Mouse (Mus musculus): Measurements from ENCODE around the gene Ubc. TPM values are rescaled to one million over a fixed set of nuclear protein-coding genes. Genes with fewer than 3 reads are reported as not detected.

The Ubc gene
- polyA plus RNA-seq, 1 experiment from 2014 or later: 431 TPM

DNA sequence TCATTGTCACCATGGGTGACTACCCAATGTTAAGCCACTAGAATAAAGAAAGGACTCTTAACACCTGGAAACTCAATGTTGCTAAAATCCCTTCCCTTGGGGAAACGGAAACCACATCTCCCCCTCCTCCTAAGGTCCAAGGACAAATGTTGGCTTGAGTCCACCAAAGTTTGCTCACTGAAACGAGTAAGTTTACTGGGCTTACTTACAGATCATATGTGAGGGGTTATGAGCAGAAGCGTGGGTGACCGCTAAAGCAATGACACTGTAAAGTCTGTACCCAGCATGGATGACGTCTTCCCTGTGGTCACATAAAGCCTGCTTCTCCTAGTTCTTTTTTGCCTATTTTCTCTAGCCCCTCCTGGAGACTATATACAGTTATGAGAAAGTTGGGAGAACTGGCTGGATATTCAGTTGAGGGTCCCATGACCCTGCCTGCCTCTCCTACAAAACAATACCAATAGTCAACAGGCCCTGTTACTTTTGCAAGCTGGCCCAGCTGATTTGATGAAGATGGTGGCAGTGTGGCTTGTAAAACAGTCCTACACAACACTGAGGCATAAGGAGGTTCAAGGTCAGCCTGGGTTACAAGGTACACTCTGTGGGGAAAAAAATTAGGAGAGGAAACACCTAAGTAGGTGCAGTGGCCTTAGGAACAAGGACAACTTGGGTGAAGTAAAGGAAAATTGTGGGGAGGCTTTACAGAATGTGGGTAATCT lies 7.9 kb downstream of the Ubc start:
- H3K79me2 ChIP-seq (ENCODE audit: inconsistent target): peaks cover 20% of the 10 kb centered on the region
- 72% methylated on average over 5 of the region's 5 CpGs for WGBS (ENCODE audit: missing documents)

DNA sequence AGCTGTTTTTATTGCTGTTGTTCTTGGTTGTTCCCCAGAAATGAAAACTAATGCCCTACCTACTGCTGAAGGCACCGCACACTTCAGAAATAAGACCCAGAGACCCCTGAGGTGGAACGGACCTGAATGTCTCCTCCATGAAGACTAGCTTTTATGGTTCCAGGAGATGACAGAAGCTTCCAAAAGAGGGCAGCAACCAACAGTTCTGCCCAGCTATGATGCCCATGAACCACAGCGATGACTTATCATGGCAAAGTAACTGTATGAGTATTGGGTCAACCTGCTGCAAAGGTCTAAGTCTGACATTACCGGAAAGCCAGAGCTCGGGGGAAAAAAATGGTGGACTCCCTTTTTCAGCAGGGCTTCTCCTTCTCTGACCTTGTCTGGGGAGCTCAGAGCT lies 11.1 kb downstream of the Ubc start:
- 54% methylated on average over 5 of the region's 5 CpGs for WGBS (ENCODE audit: missing documents)
- Histone ChIP-seq H3K79me2 (ENCODE audit: inconsistent target) (no peaks in the 10 kb centered on the region), H3K36me3 (ENCODE audit: inconsistent target) (no peaks in the 10 kb centered on the region), H3K4me3 (ENCODE audit: inconsistent target) (no peak overlapping the region), H3K27ac (no peak overlapping the region)

More for the DNA sequence above, 7.9 kb downstream of the Ubc start:
- Histone ChIP-seq H3K4me3 (ENCODE audit: inconsistent target) (no peak overlapping the region), H3K27ac (no peak overlapping the region), H3K36me3 (ENCODE audit: inconsistent target) (peaks cover 7% of the 10 kb centered on the region)

DNA sequence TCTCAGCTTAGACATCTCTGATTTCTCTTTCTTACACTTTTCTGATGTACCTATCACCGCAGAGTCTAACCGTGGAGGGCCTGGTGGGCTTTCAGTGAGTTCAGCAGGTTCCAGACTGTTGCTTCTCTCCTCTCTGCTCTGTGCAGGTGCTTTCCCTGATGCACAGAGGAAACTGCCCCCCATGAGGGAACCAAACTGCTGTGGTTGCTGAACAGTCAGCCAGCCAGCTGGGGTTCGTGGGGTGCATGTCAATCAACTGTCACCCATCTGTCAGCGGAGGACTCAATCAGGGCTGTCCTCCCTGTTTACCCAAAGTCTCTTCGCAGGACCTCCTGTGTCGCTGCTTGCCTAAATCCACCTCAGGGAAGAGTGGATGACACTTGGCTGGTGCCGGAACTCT lies 12.8 kb downstream of the Ubc start:
- 84% methylated on average over 7 of the region's 7 CpGs for WGBS (ENCODE audit: missing documents)
- no peak overlapping the region for H3K27ac ChIP-seq

DNA sequence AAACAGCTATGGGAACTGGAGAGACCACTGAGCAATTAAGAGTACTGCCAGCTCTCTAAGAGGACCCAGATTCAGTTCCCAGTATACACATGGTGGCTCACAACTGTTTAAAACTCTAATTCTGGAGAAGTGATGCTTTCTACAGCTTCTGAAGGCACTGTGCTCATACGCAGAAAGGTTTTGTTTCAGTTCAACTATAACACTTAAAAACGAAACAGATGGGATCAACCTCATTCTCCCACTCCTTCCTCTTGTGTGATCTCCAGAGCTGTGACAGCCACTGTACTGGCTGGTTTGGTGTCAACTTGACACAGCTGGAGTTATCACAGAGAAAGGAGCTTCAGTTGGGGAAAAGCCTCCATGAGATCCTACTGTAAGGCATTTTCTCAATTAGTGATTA lies 14.1 kb downstream of the Ubc start:
- no peaks in the 10 kb centered on the region for H3K36me3 ChIP-seq (ENCODE audit: inconsistent target)
- H3K4me3 ChIP-seq (ENCODE audit: inconsistent target): no peak overlapping the region
- 44% methylated on average over 2 of the region's 2 CpGs for WGBS (ENCODE audit: missing documents)
- H3K27ac ChIP-seq: no peak overlapping the region
- H3K79me2 ChIP-seq (ENCODE audit: inconsistent target): no peaks in the 10 kb centered on the region

More for the DNA sequence above, 12.8 kb downstream of the Ubc start:
- no peak overlapping the region for H3K4me3 ChIP-seq (ENCODE audit: inconsistent target)
- no peaks in the 10 kb centered on the region for H3K79me2 ChIP-seq (ENCODE audit: inconsistent target)
- H3K36me3 ChIP-seq (ENCODE audit: inconsistent target): no peaks in the 10 kb centered on the region

DNA sequence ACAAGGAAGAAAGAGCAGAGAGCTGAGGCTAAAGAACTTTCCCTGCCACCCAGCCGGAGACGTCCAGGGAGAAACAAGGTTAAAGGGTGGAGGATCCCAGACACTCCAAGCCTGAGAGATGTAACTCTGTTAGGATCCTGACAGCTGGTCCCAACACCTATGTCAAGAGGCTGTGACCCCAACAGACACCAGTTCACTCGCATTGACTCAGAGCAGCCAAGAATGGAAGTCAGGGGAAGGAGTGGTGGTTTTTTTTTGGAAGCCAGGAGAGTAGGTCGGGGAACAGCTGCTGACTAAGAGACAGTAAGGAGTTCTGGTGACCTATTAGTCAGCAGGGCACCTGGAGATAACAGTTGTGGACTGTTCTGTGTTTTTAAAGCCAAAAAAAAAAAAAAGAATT lies 18.0 kb downstream of the Ubc start:
- H3K4me3 ChIP-seq (ENCODE audit: inconsistent target): no peak overlapping the region
- no peaks in the 10 kb centered on the region for H3K36me3 ChIP-seq (ENCODE audit: inconsistent target)
- H3K79me2 ChIP-seq (ENCODE audit: inconsistent target): no peaks in the 10 kb centered on the region
- 91% methylated on average over 4 of the region's 4 CpGs for WGBS (ENCODE audit: missing documents)
- H3K27ac ChIP-seq: no peak overlapping the region

DNA sequence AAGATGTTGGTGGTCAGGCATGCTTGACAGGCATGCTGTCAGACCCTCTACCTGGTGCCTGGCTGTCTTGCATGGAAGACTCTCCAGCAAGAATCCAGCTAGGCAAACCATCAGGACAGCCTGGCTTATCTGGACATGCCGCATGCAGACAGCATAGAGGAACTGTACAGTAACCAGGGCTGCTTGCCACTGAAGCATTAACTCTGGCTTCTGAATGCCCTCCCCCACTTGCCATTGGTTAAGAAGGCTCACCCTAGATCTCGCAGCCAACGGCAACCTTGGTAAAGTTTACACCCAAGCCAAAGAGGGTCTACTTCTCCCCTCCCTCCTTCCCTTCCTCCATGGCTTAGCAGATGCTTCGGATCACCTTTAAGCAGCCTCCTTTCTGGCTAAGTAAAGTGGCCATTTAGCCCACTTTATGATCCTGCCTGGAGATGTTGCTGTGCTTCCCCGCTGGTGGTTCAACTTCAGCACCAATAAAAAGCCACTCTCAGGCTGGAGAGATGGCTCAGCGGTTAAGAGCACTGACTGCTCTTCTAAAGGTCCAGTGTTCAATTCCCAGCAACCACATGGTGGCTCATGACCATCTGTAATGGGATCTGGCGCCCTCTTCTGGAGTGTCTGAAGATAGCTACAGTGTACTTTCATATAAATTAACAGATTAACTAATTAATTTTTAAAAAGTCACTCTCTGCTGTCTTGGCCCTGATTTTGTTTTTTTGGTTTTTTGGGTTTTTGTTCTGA lies 18.9 kb downstream of the Ubc start:
- H3K79me2 ChIP-seq (ENCODE audit: inconsistent target): no peaks in the 10 kb centered on the region
- 84% methylated on average over 7 of the region's 7 CpGs for WGBS (ENCODE audit: missing documents)
- no peak overlapping the region for H3K4me3 ChIP-seq (ENCODE audit: inconsistent target)
- H3K27ac ChIP-seq: no peak overlapping the region
- H3K36me3 ChIP-seq (ENCODE audit: inconsistent target): no peaks in the 10 kb centered on the region

DNA sequence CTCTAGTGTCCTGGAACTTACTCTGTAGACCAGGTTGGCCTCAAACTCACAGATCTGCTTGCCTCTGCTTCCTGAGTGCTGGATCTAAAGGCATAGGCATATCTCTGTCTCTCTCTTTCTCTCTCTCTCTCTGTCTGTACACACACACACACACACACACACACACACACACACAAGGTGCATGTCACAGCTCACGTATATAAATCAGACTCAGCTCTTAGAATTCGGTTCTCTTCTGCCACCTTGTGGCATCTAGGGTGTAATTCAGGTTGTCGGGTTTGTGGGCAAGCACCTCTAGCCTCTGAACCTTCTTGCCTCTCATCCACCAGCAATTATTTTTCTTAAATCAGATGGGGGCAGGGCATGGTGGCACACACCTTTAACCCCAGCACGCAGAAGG lies 21.4 kb downstream of the Ubc start:
- H3K27ac ChIP-seq: no peak overlapping the region
- no peaks in the 10 kb centered on the region for H3K79me2 ChIP-seq (ENCODE audit: inconsistent target)
- WGBS (ENCODE audit: missing documents): 0% methylated on average over 4 of the region's 4 CpGs
- H3K4me3 ChIP-seq (ENCODE audit: inconsistent target): no peak overlapping the region
- H3K36me3 ChIP-seq (ENCODE audit: inconsistent target): no peaks in the 10 kb centered on the region

DNA sequence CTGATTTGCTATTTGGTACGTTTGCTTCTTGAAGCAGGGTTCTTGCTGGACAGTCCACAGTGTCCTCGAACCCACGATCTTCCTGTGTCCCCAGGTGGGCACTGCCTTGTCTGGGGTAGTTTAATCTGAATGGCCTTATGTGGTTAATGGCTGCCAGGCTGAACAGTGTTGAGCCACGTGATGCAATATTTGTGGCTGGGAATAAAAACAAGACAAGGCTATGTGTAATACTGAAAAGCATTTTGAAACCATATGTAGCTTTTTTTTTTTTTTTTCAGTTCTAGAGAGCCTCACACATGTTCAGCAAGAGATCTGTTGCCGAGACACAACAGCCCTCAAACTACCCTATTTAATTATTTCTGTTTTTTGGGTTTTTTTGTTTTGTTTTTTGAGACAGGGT lies 21.8 kb downstream of the Ubc start:
- H3K27ac ChIP-seq: no peak overlapping the region
- no peak overlapping the region for H3K4me3 ChIP-seq (ENCODE audit: inconsistent target)
- WGBS (ENCODE audit: missing documents): 39% methylated on average over 5 of the region's 5 CpGs
- no peaks in the 10 kb centered on the region for H3K79me2 ChIP-seq (ENCODE audit: inconsistent target)
- no peaks in the 10 kb centered on the region for H3K36me3 ChIP-seq (ENCODE audit: inconsistent target)

DNA sequence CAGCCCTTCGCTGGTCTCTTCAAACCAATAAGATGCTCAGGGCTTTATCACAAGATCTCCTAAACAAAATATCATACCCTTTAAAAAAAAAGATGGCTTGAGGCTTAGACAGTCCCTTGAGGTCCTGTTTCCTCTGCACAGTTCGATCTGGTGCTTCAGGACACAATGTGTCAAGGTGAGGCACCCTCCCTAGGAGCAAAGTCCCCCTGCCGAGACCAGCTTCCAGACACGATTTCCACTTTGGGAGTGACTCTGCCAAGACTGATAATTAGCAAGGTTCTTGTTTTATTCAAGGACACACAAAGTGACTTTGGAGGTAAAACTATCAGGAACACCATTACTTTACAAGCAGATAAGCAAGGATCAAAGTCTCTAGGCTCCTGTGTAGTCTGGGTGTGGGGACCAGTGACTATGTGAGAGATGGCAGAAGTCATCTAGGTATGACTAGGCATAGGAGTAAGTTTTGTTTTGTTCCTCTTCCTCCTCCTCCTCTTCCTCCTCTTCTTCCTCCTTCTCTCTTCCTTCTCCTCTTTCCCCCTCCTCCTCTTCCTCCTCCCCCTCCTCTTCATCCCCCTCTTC lies 25.1 kb downstream of the Ubc start:
- Histone ChIP-seq H3K4me3 (ENCODE audit: inconsistent target) (no peak overlapping the region), H3K79me2 (ENCODE audit: inconsistent target) (no peaks in the 10 kb centered on the region), H3K27ac (no peak overlapping the region), H3K36me3 (ENCODE audit: inconsistent target) (no peaks in the 10 kb centered on the region)
- WGBS (ENCODE audit: missing documents): 94% methylated on average over 4 of the region's 4 CpGs

DNA sequence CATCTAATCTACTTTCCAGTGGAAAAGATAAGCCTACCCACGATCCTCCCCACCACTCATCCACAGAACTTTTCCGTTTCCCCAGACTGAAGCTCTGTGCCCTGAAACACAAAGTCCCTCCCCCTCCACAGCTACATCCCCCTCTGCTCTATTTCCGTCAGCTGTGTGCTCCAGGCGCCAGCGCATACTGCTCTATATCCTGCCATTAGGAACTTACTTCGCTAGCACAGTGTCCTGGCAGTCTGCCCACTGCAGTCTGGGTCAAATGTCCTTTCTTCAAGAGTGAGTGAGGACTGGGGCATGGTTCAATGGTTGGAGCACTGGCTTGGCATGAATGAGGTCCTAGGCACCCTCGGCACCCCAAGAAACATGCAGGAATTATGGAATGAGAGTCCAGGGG lies 26.1 kb downstream of the Ubc start:
- Histone ChIP-seq H3K36me3 (ENCODE audit: inconsistent target) (no peaks in the 10 kb centered on the region), H3K79me2 (ENCODE audit: inconsistent target) (no peaks in the 10 kb centered on the region), H3K27ac (no peak overlapping the region), H3K4me3 (ENCODE audit: inconsistent target) (no peak overlapping the region)
- 67% methylated on average over 7 of the region's 7 CpGs for WGBS (ENCODE audit: missing documents)

DNA sequence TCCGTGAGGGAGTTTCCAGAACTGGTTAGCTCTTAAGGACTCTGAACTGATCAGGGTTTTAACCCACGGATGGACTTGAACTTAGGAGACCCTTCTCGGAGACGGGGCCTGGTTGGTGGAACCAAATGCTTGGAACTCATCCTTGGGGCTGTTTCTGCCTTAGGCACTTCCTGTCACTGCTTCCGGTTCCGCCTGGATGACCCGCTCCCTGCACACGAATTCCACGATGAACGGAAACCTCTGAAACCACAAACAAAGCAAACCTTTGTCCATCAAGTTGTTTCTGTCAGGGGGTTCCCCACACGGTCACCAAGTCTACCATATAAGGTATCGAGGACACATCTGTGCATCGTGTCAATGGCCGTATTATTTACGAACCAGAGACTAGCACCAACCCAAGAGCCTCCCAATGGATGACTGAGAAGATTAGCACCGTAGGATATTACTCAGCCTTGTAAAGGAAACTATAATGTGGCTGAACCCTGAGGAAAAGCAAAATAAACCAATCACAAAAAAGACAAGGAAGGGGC lies 29.0 kb downstream of the Ubc start:
- Histone ChIP-seq H3K36me3 (ENCODE audit: inconsistent target) (no peaks in the 10 kb centered on the region), H3K79me2 (ENCODE audit: inconsistent target) (no peaks in the 10 kb centered on the region), H3K4me3 (ENCODE audit: inconsistent target) (no peak overlapping the region), H3K27ac (no peak overlapping the region)
- WGBS (ENCODE audit: missing documents): 69% methylated on average over 16 of the region's 16 CpGs

DNA sequence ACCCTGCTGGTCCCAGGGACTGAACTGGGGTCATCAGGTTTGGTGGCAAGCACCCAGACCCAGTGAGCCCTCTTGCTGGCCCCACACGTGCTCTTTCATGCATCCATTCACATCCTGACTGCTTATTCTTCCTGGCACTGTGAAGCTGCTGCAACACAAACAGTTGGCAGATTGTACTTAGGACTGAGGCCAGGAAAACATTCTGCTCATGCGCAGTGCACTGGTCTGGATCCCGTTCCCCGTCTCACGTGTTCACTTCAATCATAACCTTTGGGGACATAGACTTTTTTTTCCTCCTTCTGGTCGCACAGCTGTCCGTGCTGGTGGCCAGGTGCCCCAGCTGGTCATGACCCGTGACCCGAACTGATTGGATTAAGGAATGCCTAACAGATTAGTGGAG lies 29.4 kb downstream of the Ubc start:
- no peak overlapping the region for H3K27ac ChIP-seq
- H3K36me3 ChIP-seq (ENCODE audit: inconsistent target): no peaks in the 10 kb centered on the region
- WGBS (ENCODE audit: missing documents): 95% methylated on average over 9 of the region's 9 CpGs
- no peak overlapping the region for H3K4me3 ChIP-seq (ENCODE audit: inconsistent target)
- no peaks in the 10 kb centered on the region for H3K79me2 ChIP-seq (ENCODE audit: inconsistent target)

DNA sequence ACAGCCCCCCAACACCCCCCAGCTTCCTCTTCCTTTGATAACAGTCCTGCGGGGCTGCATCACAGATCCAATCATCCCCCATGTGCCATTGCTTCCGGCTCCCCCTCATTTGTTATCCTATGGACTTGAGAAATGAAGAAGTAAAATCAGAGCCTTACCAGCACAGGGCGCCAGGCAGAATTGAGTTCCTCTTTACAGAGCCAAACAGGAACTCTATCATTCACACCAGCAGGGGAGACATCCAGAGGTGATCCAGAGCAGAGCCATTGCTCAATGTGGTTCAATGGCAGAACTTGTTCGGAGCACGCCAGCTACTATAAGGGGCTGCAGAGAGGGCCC lies 31.8 kb downstream of the Ubc start:
- H3K79me2 ChIP-seq (ENCODE audit: inconsistent target): no peaks in the 10 kb centered on the region
- peak overlapping the region; percentile 8; the same call in 1 of the 2 replicates for H3K4me3 ChIP-seq (ENCODE audit: inconsistent target)
- WGBS (ENCODE audit: missing documents): 5% methylated on average over 5 of the region's 5 CpGs
- peak overlapping the region; percentile 83 for H3K27ac ChIP-seq
- H3K36me3 ChIP-seq (ENCODE audit: inconsistent target): no peaks in the 10 kb centered on the region

DNA sequence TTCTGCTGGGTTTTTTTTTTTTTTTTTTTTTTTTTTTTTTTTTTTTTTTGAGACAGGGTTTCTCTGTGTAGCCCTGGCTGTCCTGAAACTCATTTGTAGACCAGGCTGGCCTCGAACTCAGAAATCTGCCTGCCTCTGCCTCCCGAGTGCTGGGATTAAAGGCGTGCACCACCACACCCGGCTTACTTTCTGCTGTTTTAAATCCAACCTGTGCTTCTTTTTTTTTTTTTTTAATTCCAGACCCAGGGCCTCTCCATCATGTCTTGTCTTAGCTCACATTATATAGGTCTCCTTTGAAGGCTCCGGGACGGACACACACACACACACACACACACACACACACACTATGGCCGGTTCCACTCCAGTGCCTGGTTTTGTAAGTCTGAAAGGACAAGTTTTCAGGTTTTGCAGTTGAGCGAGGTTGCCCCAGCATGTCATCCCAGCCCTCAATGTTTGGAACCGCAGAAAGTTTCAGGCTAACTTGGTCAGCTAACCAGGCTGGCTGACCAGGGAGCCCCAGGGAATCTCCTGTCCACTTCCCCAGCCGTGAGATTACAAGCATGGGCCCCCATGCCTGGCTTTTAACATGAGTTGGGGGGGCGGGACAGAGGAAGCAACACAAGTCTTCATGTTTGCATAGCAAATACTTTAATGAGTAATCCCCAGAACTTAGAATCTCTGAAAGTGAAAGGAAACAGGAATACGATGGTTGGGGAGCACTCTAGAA lies 32.3 kb downstream of the Ubc start:
- 47% methylated on average over 8 of the region's 12 CpGs for WGBS (ENCODE audit: missing documents)
- Histone ChIP-seq H3K36me3 (ENCODE audit: inconsistent target) (no peaks in the 10 kb centered on the region), H3K27ac (peak overlapping the region; percentile 83), H3K4me3 (ENCODE audit: inconsistent target) (peak overlapping the region; percentile 8; the same call in 1 of the 2 replicates), H3K79me2 (ENCODE audit: inconsistent target) (no peaks in the 10 kb centered on the region)

Measured in macrophage (primary cell).